Mouse (Mus musculus) lung, adult 2 months (tissue): ENCODE results near the gene Zfp85. TPM values are rescaled to one million over a fixed set of nuclear protein-coding genes. Genes with fewer than 3 reads are reported as not detected.
A peak's percentile ranks its signal among the peaks of the same experiment; 100 is the strongest.
"Not testable (repeated sequence)": the region's sequence is repeated elsewhere in the genome, so short reads cannot be mapped to it uniquely, and the experiment has no call there.

ENCODE experiments used
- DNase-seq: peaks from one replicate; pipeline ENCODE4 v3.0.0; 2022
- H3K4me1 ChIP-seq: fragments of 200-500 bp; 2 replicates; pipeline ENCODE4 v1.6.1; 2011; ENCODE audit warnings: low read length; ENCODE audit not compliant: control insufficient read depth, insufficient read depth
- H3K4me3 ChIP-seq: fragments of 200-500 bp; replicated peaks from 2 replicates; pipeline ENCODE3; 2011; ENCODE audit warnings: low read depth, mild to moderate bottlenecking, control low read depth, low read length; ENCODE audit errors: extremely low read depth
- CTCF ChIP-seq: fragments of 200-500 bp; IDR thresholded peaks from 2 replicates; pipeline ENCODE4 v1.5.1; 2011; ENCODE audit warnings: mild to moderate bottlenecking, low read length, control low read depth; ENCODE audit not compliant: insufficient read depth
- POLR2A ChIP-seq: fragments of 200-500 bp; IDR thresholded peaks from 2 replicates; pipeline ENCODE4 v1.6.1; 2011; ENCODE audit warnings: low read depth, mild to moderate bottlenecking, control low read depth, low read length, borderline replicate concordance; ENCODE audit errors: extremely low read depth
- WGBS: fragments of 180-500 bp; shearing (Covaris S2); methylation state at CpG from one replicate; pipeline ENCODE4 v1.1.7; 2018; 5-methylcytosine and 5-hydroxymethylcytosine counted together
- polyA plus RNA-seq: library from polyadenylated mRNA; depleted of rRNA; stranded (reverse); fragments of >200 nt; gene quantifications from 2 replicates; pipeline ENCODE4 v1.2.3, GENCODE M21; 2012; rRNA removed

Zfp85 gene
- polyA plus RNA-seq = 0.50 and 1.0 TPM in 2 replicates

DNA sequence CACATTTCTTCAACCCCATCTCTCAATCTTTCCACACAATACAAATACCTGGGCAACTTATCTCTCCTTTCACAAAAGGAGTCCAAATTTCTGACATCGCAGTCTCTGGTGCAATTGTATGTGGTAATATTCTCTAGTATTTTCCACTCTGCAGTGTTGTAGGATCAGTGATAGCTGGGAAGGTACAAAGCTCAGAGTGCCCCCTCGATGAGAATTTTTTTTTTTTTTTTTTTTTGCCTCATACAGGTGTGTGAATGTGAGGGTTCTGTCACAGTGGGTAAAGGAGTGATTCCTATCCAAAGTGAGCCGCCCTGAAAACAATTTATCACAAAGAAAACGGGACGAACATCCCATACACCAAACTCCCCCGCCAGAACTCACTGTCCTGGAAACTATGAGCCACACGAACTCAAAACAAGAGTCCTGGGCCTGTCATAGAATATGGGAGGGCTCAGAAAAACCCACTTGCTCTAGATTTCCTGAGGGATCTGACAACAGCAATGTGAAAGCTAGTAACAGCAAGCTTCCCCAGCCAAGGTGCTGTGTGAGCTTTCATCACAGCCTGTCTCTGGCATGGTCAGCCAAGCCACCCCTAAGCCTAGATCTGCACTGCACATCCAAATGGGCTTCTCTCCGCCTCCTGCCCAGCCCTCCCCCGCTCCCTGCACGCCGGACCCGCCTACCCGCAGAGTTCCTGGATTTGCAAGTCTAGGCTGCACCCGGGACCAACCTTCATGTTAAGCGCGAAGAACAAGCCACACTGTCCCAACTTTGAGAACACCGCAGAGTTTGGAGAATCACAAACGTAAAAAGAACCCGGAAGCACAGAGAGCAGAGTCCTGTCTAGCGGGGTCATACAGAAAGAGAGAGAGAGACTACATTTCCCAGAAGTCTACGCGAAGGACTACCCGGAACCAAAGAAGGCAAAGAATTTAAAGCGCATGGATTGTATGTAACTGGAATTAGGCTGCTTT lies at the start of gene Zfp85:
Zfp85 (minus strand) TSS at position 896 of the 974 bp plus-strand sequence.
- Histone ChIP-seq H3K4me1 (no peaks in the 10 kb centered on the region), H3K4me3 (peak within 1 kb of the TSS; percentile 73)
- DNase-seq = peak; percentile 70
- WGBS = 5% methylated on average over 24 of the region's 24 CpGs
- no peak for TF ChIP-seq POLR2A

- not testable (repeated sequence) for H3K4me3 ChIP-seq, DNase-seq, H3K4me1 ChIP-seq
- WGBS = 83% methylated on average over 3 of the region's 3 CpGs
Measured at GRCm38 (mm10) chr13:67799151-67799550, 44.1 kb upstream of the Zfp85 start.

DNA sequence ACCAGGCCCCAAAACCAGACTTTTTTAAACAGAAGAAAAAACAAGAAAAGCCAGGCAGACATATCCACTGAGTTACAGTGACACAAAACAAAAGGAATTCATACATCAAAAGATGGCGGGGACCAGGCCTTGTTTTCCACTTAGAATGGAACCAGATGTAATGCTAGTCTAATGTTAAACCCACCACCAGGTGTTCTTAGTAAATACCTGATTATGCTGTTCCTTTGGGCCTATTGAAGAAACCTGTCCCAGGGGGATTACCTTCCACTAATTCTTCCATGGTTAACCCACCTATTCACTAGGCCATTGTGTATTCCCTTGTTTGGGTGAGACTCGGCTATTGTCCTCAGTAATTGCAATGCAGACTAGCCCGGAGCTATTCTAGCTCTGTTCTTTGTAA lies 43.6 kb upstream of the Zfp85 start:
- no peak for DNase-seq
- no peak overlapping the region for H3K4me3 ChIP-seq
- 93% methylated on average over 3 of the region's 3 CpGs for WGBS
- TF ChIP-seq POLR2A (no peak), CTCF (no peak)
- H3K4me1 ChIP-seq = no peaks in the 10 kb centered on the region

DNA sequence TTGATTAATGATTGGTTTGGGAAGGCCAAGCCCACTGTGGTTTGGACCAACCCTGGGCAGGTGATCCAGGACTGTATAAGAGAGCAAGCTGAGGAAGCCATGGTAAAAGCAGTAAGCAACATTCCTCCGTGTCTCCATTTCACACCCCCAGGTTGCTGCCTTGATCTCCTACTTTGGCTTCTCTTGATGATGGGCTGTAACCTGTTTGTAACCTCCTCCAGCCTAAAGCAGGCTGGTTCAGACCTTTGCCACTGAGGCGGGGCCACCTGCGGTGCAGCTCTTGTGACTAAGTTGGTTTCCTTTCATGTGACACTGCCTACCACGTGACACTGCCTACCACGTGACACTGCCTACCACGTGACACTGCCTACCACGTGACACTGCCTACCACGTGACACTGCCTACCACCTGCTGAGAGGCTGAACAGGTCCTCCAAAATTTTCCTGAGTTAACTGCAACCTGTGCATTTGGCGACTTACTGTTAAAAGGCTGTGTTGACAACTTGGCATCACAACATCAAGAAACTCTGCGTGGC lies 37.0 kb upstream of the Zfp85 start:
- no peaks in the 10 kb centered on the region for H3K4me1 ChIP-seq
- TF ChIP-seq POLR2A (no peak), CTCF (no peak)
- DNase-seq = no peak
- H3K4me3 ChIP-seq = no peak overlapping the region
- WGBS = 92% methylated on average over 10 of the region's 10 CpGs

DNA sequence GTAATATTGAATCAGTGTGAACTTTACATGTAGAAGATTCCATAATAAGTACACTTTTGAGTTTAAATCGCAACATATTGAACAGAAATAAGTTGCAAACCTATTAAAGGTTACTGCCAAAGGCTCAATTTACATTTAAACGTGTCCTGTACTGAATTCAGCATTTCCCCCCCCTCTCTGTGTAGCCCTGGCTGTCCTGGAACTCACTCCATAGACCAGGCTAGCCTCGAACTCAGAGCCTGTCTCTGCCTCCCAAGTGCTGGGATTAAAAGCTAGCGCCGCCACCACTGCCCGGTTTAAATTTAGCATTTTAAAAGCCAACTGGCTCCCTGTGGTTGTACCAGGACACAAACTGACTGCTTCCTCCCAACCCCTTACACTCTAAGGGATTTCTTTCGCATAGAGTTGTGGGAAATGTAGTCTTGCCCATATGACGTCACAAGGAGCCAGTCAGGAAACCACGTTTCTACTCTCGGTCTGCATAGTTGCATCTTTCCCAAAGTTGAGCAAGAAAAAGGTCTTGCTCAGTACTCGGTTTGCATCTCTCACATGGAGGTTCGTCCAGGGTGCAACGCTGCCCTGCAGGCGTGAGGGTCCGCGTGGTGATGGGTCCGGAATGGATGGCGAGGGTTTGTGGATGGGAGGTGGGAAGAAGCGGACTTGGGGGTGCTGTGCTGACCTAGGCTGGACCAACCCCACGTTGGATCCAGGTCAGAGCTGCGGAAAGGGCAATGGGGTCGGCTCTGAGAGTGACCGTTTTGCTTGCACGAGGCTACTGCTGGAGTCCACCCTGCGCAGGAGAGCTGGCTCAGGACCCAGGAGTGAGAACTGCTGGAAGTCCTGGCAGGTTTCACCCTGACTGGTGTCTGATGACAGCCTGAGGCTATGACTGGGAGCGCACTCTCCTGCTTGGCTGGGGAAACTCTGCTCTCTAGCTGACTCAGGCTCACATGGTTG lies 24.5 kb upstream of the Zfp85 start, which contains the start of gene Zfp493:
Zfp493 (plus strand) TSS at position 429 of the 957 bp plus-strand sequence.
- no peak for TF ChIP-seq POLR2A
- TF ChIP-seq CTCF = no peak
- 6% methylated on average over 26 of the region's 26 CpGs for WGBS
- peaks cover 3% of the 10 kb centered on the region for H3K4me1 ChIP-seq
- DNase-seq = peak; percentile 60
- peak within 1 kb of the TSS; percentile 97 for H3K4me3 ChIP-seq

DNA sequence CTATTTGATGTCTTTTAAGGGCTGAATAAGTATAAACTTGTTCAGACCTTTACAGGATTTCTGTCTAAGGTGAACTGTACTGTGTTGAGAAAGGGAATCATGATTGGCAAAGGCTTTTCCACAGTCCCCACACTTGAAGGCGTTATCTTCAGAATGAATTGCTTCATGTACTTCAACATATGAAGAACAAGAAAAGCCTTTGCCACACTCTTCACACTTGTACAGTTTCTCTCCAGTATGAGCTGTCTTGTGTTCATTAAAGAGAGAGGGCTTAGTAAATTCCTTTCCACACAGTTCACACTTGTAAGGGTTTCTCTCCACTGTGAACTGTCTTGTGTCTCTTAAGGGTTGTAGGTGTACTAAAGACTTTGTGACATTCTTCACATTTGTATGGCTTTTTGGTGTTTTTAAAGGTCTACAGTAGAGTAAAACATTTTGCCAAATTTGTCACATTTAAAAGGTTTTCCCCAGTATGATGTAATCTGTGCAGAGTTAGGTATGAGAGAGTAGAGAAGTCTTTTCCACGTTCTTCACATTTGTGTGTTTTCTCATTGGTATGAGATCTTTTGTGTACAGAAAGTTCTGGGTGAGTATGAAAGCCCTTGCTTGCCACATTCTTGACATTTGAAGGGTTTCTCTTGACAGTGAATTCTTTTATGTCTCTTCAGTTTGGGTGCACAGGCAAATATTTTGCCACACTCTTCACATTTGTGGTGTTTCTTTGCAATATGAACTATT lies 8.2 kb upstream of the Zfp85 start:
- DNase-seq = no peak
- no peaks in the 10 kb centered on the region for H3K4me1 ChIP-seq
- WGBS = 68% methylated on average over 2 of the region's 2 CpGs
- H3K4me3 ChIP-seq = no peak overlapping the region
- no peak for TF ChIP-seq CTCF

DNA sequence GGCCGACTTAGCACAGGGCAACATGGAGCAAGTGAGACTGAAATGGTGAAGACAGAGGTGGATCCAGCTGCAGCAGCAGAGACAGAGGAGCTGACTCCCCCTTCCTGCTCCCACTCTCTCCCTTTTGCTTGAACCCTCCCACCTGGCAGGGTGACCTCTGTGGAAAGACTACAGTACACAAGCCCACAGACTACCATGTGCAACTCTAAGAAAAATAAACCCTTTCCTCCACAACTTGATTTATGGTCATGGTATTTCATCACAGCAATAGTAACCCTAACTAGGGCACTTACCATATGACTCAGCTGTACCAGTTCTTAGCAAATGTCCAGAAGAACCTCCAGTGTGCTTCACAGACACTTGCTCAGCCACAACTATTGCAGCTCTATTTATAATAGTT lies 4.9 kb upstream of the Zfp85 start:
- Histone ChIP-seq H3K4me1 (no peaks in the 10 kb centered on the region), H3K4me3 (no peak overlapping the region)
- WGBS = 57% methylated on average over 1 of the region's 1 CpGs
- DNase-seq = no peak
- TF ChIP-seq POLR2A (no peak), CTCF (no peak)

GRCm38 (mm10) chr13:67755761-67756160 lies 733 bp upstream of the Zfp85 start:
- no peak for TF ChIP-seq CTCF
- no peak for TF ChIP-seq POLR2A
- H3K4me3 ChIP-seq = no peak overlapping the region
- no peak for DNase-seq
- 73% methylated on average over 6 of the region's 6 CpGs for WGBS
- H3K4me1 ChIP-seq = no peaks in the 10 kb centered on the region

DNA sequence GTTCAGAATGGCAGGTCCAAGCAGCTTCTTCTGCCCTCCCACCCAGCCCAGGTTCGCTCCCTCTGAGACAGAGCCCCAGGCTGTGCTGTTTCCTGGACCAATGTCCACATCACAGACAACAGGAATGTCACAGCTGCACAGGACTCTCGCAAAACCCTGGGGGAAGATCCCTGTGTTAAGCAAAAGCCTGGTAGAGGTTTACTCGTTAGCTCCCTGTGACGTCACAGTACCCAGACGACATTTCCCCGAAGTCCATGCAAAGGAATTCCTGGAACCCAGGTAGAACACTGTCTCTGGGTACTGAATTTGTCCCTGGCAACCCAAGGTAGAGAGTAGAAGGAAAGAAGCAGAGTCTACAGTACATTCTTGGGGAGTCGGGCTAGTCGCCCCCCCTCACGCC lies 11.1 kb downstream of the Zfp85 start:
- no peak overlapping the region for H3K4me3 ChIP-seq
- TF ChIP-seq CTCF (no peak), POLR2A (no peak)
- 90% methylated on average over 9 of the region's 9 CpGs for WGBS
- H3K4me1 ChIP-seq = no peaks in the 10 kb centered on the region
- no peak for DNase-seq
